Mouse (Mus musculus): ENCODE measurements at regions not wholly inside any gene's neighbourhood (a gene's known extent, or its start where the extent isn't known, plus 50 kb on each side); places are given as distances from the start of the nearest gene placed in this dataset.

- no peak for DNase-seq (ENCODE audit: low spot score in 2 of 2)
Observed at GRCm38 (mm10) chr15:7574264-7574663, 176.1 kb upstream of the Egflam start.

DNA sequence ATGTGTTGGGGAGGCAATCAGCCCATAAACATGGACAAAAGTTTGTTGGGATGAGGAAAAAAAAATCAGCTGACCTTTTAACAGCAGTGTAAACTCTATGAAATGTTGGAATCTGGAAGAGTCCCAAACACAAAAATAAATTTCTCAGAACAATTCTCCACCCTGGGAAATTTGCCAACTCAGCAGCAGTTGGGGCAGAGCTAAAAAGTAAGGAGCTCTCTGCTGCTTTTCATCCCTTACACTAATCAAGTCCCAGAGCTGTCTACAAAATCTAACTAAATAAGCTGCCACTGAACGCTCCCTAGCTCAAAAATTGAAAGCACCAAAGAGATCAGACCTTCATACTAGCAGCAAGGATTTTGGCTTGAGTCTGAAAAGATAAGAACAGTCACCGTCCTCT is 176.6 kb upstream of the Egflam start:
- DNase-seq (ENCODE audit: low spot score in 2 of 2), result no peak

- DNase-seq (ENCODE audit: low spot score in 2 of 2), result no peak
Observed at GRCm38 (mm10) chr15:7578439-7578838, 180.2 kb upstream of the Egflam start.

GRCm38 (mm10) chr15:7587210-7587609 is 189.0 kb upstream of the Egflam start:
- DNase-seq (ENCODE audit: low spot score in 2 of 2), result no peak

DNA sequence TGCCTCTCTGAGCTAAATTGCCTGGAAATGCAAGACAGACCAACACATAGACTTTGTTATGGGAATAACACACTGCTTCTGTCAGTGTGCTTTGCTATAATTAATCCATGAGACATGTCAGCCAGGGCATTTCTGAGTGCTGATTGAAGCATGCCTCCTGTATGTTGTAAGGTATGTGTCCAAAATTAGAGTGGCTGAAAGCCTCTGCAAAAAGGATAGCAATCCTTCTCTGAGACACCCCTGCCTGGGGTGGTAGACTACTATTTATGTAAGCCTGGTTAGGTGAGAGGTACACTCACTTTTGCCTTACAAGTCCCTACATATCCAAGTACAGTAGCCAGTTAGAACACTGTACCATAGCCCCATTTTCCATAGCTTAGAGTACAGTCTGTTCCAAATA is 193.3 kb upstream of the Egflam start:
- no peak for DNase-seq (ENCODE audit: low spot score in 2 of 2)

DNA sequence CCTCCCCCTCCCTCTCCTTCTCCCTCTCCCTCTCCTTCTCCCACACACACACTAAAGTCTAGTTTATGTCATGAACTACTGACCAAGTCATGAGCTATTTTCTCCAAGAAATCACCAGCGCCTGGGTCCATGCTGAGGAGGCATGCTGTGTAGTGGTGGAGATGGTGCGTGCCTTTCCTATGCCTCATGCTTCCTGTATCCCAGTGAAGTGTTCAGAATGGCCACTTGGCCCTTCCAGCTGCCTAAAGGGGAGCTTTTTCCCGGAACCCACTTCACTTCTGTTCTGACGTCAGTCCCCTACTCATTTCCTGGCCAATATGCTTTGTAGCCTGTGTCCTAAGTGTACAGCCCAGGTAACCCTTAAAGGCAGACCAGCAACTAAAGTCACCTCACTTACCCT is 199.1 kb upstream of the Egflam start:
- no peak for DNase-seq (ENCODE audit: low spot score in 2 of 2)

- DNase-seq (ENCODE audit: low spot score in 2 of 2), result no peak
Observed at GRCm38 (mm10) chr15:7597805-7598204, 199.6 kb upstream of the Egflam start.

GRCm38 (mm10) chr15:7601540-7601939 is 203.3 kb upstream of the Egflam start:
- no peak for DNase-seq (ENCODE audit: low spot score in 2 of 2)

GRCm38 (mm10) chr15:7604847-7605246 is 205.8 kb upstream of the Gdnf start:
- DNase-seq (ENCODE audit: low spot score in 2 of 2), result no peak

DNA sequence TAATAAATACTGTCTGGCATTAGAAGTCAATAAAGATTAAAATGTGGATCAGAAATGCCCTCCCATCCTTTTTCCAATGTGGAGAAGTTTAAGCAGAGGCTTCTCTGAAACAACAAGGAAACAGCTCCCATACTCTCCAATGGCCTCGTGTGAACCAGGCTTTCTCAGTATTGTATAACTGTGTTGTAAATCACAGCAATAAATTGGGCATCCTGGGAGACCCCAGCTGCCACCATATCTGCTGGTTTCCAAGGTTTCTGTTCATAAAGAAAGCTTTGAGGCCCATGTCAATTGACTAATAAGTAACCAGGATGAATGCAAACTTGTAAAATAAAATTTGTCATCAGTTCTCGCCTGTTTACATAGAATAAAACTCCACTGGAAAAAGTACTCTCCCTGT is 192.7 kb upstream of the Gdnf start:
- no peak for DNase-seq (ENCODE audit: low spot score in 2 of 2)

- no peak for DNase-seq (ENCODE audit: low spot score in 2 of 2)
Observed at GRCm38 (mm10) chr15:7623026-7623425, 187.6 kb upstream of the Gdnf start.

DNA sequence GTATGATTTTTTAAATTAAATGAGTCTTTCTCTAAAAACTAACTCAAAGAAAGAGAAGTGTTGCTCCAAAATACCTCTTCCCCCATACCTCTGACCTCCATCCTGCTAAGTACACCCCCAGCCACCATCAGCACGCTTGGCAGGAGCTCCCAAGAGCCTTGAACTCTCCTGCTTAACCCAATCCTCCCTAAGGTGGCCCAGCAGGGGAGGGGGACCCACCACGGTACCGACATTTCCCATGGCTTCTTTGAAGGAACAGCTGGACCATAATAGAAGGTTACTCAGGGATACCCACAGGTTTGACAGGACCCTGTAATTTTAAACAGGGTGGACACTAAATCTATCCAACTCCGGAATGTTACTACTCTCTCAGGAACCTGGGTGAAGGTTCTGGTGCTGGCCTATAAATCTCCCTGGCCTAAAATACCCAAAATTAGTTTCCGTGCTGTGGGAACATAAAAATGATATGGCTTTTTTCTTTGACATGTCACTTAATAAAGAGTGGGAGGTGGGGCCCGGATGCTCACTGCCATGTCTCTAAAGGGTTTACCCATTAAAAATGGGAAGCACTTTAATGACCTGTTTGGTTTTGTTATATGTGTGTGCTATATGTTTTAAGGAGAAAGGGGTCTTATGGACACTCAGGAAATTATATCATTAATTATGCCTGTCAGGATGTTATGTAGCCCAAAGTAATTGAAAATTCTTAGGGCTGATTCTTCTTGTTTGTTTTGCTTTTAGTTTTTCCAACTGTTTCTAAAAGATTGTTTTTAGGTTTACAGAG is 185.8 kb upstream of the Gdnf start:
- no peak for DNase-seq (ENCODE audit: low spot score in 2 of 2)

GRCm38 (mm10) chr15:7629826-7630225 is 180.8 kb upstream of the Gdnf start:
- no peak for DNase-seq (ENCODE audit: low spot score in 2 of 2)

GRCm38 (mm10) chr15:7635234-7635633 is 175.4 kb upstream of the Gdnf start:
- DNase-seq (ENCODE audit: low spot score in 2 of 2), result no peak

DNA sequence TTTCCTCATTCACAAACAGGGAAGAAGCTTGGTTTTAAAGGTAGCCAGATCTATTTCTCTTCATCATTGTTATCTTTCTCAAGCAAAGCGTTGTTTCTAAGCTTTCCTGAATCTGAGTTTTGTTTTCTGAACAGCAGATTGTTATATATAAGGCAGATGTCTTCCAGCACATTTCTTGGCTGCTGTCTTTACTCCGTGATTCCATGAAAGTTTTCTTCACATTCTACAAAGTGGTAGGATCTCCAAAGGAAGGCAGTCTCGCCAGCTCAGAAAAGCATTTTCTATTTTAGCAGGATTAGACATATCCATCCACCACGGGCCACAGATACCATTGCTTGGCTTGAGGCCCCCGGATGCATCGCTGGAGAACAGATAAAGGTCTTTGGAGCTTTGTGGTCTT is 171.2 kb upstream of the Gdnf start:
- no peak for DNase-seq (ENCODE audit: low spot score in 2 of 2)

DNA sequence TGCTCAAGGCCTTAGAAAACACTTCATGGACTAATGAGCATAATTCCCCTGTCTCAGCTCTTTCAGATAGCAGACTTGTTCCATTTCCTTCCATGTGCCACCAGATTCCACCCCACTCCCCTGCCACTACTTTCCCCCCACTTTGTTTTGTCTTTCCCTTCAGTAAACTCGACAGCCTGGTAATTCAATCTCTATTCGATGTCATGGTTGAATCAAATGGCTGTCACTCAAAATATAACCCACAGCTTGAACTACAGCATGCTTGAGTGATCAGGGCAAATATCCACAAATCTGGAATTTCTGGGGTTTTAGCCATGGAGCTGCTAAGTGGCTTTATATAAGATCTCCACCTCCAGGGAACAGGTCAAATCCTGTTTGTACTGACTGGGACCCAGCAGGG is 168.6 kb upstream of the Gdnf start:
- DNase-seq (ENCODE audit: low spot score in 2 of 2), result no peak

- DNase-seq (ENCODE audit: low spot score in 2 of 2), result no peak
Observed at GRCm38 (mm10) chr15:7650705-7651104, 159.9 kb upstream of the Gdnf start.

- no peak for DNase-seq (ENCODE audit: low spot score in 2 of 2)
Observed at GRCm38 (mm10) chr15:7663888-7664287, 146.8 kb upstream of the Gdnf start.

DNA sequence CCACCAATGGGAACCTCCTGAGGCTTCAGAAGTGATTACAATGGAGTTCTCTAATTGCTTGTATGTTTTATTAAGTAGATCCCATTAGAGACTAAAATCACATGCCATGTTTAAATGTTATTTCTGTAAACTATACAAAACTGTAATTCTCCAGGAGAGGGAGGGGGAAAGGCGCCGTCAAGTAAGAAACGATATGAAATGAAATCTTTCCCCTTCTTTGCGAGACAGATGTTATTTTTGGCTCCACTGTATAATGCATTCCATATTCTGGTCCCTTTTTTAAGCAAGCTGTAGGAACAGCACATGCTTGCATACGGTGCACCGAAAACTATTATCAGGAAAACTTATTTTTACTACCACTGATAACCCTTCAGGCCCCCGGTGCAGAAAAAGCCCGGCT is 141.0 kb upstream of the Gdnf start:
- DNase-seq (ENCODE audit: low spot score in 2 of 2), result no peak

GRCm38 (mm10) chr15:7676970-7677369 is 133.7 kb upstream of the Gdnf start:
- DNase-seq (ENCODE audit: low spot score in 2 of 2), result no peak

DNA sequence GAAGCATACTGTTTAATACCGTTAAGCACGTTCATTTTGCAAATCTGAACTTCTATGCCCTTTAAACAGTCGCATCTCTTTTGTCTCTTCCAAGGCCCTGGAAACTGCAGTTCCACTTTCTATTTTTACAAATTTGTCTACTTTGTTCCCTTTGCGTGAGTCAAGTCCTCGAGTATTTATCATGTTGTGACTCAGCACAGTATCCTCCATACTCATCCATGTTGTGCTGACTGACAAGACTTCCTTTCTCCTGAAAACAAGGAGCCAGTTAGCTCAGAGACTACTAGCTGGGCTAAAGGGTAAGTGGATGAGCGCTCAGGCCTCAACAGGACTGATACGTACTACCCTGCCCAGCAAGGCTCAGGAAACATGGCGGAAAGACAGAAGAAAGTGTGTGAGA is 131.9 kb upstream of the Gdnf start:
- no peak for DNase-seq (ENCODE audit: low spot score in 2 of 2)

- DNase-seq (ENCODE audit: low spot score in 2 of 2), result no peak
Observed at GRCm38 (mm10) chr15:7681011-7681410, 129.6 kb upstream of the Gdnf start.

DNA sequence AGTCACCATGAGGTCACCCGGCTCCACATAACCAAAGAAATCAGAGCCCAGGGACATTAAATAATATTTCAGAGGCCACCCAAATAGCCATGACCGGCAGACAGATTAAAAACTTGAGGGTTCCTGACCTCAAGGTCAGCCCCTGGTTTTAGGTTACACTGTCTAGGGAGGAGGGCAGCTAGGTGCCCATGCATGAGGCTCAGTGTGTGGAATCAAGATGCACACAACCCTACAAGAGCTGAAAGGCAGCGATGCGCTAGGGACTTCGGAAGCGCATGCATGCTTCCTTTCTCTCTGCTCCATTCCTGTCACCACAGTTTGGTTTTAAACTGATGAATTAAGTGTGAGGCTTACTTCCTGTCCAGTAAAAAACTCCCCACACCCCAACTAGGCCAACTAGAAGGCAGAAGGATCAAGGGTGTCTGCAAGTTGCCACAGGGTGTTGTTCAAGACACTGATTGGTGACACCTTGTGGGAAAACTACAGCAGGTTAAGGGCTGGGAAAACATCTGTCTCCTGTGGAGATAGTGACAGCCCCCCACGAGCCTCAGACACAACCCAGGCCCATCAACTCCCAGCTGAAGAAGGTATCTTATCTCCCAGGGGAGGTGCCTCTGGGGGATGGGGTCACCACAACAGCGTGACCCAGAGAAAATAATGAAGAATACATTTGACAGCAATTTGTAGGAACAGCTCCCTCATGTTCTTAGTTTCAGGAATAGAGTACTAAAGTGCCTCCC is 127.2 kb upstream of the Gdnf start:
- DNase-seq (ENCODE audit: low spot score in 2 of 2), result no peak

Data from thymus, postnatal 10 days (tissue).